Comparison of ENCODE assay signal across 29 mouse cellular contexts in genomic region chr5:106461431-106461830, GRCm38 (mm10). TPM values are rescaled to one million over a fixed set of nuclear protein-coding genes. Genes with fewer than 3 reads are reported as not detected.
DNase-seq lines count a peak whose midpoint lies in the region; ATAC-seq and TF ChIP-seq lines count a peak whose summit lies in the region.
"Had no signal": no experiment of that assay in that cellular context is flagged by ENCODE, and none has a peak within 500 bp of the region (broad histone marks: within the 10 kb centered on the region; RNA-seq: fewer than 3 reads in every experiment).

No protein-coding gene starts in this region.

- no peak overlapping the region for H3K4me3 ChIP-seq in forebrain, postnatal 0 days (ENCODE audit: low read depth, low read length)
- H3K4me3 ChIP-seq in forebrain, embryonic 12.5 days (replicated peaks) = no peak overlapping the region
- no peak overlapping the region for H3K4me3 ChIP-seq in midbrain, embryonic 11.5 days (ENCODE audit: low read depth, low read length)
- H3K4me3 ChIP-seq in midbrain, postnatal 0 days (ENCODE audit: low read depth, low read length) = no peak overlapping the region
- H3K4me3 ChIP-seq: embryonic facial prominence, embryonic 12.5 days; embryonic facial prominence, embryonic 15.5 days; heart, adult 2 months; hindbrain, embryonic 13.5 days had no signal

- DNase-seq in embryo, embryonic 10.5 days (ENCODE audit: low spot score) = peak; percentile 31
- DNase-seq in embryo, embryonic 9.5 days (ENCODE audit: extremely low spot score) = no peak
- peak; percentile 9 for DNase-seq in forebrain, postnatal 0 days
- DNase-seq in midbrain, embryonic 11.5 days (ENCODE audit: low spot score, missing footprints) = peak; percentile 91
- no peak for DNase-seq in midbrain, postnatal 0 days (ENCODE audit: low spot score)
- DNase-seq in kidney, postnatal 14 days = no peak
- DNase-seq: adrenal gland, postnatal 14 days; gastrocnemius, postnatal 25 days had no signal

- WGBS in forebrain, postnatal 0 days = 14% methylated on average over 3 of the region's 3 CpGs
- WGBS in forebrain, embryonic 12.5 days = 7% methylated on average over 3 of the region's 3 CpGs
- 7% methylated on average over 3 of the region's 3 CpGs for WGBS in midbrain, embryonic 11.5 days
- WGBS in midbrain, postnatal 0 days = 9% methylated on average over 3 of the region's 3 CpGs

- H3K27me3 ChIP-seq in forebrain, postnatal 0 days (ENCODE audit: insufficient read depth, low read length) = peaks cover 81% of the 10 kb centered on the region
- H3K27me3 ChIP-seq in forebrain, embryonic 12.5 days = peaks cover 97% of the 10 kb centered on the region
- H3K27me3 ChIP-seq in midbrain, embryonic 11.5 days (ENCODE audit: control insufficient read depth, insufficient read depth, low read length) = peaks cover 88% of the 10 kb centered on the region
- peaks cover 23% of the 10 kb centered on the region for H3K27me3 ChIP-seq in midbrain, postnatal 0 days (ENCODE audit: insufficient read depth, low read length)

- no peaks in the 10 kb centered on the region for H3K4me1 ChIP-seq in forebrain, postnatal 0 days (ENCODE audit: insufficient read depth)
- H3K4me1 ChIP-seq in forebrain, embryonic 12.5 days = peaks cover 70% of the 10 kb centered on the region
- peaks cover 29% of the 10 kb centered on the region for H3K4me1 ChIP-seq in midbrain, embryonic 11.5 days (ENCODE audit: control insufficient read depth, insufficient read depth, low read length)
- no peaks in the 10 kb centered on the region for H3K4me1 ChIP-seq in midbrain, postnatal 0 days (ENCODE audit: insufficient read depth, low read length)

- no peaks in the 10 kb centered on the region for H3K9me3 ChIP-seq in forebrain, postnatal 0 days (ENCODE audit: low read length)
- no peaks in the 10 kb centered on the region for H3K9me3 ChIP-seq in forebrain, embryonic 12.5 days
- no peaks in the 10 kb centered on the region for H3K9me3 ChIP-seq in midbrain, embryonic 11.5 days (ENCODE audit: control insufficient read depth, low read length)
- no peaks in the 10 kb centered on the region for H3K9me3 ChIP-seq in midbrain, postnatal 0 days (ENCODE audit: low read length)
- H3K9me3 ChIP-seq: embryonic facial prominence, embryonic 12.5 days; embryonic facial prominence, embryonic 15.5 days; hindbrain, embryonic 13.5 days had no signal

- H3K4me2 ChIP-seq in forebrain, postnatal 0 days (ENCODE audit: low read depth) = no peak overlapping the region
- H3K4me2 ChIP-seq in forebrain, embryonic 12.5 days = no peak overlapping the region
- no peak overlapping the region for H3K4me2 ChIP-seq in midbrain, embryonic 11.5 days
- H3K4me2 ChIP-seq in midbrain, postnatal 0 days (ENCODE audit: low read depth, low read length, poor library complexity, severe bottlenecking) = no peak overlapping the region
- H3K4me2 ChIP-seq: embryonic facial prominence, embryonic 12.5 days; embryonic facial prominence, embryonic 15.5 days; heart, embryonic 11.5 days; hindbrain, embryonic 13.5 days had no signal

- TF ChIP-seq CTCF in forebrain, postnatal 0 days (IDR thresholded peaks at IDR 0.05; ENCODE audit: low read depth) = no peak
- no peak for TF ChIP-seq CTCF in midbrain, postnatal 0 days (IDR thresholded peaks at IDR 0.05)

- no peak overlapping the region for H3K9ac ChIP-seq in forebrain, postnatal 0 days
- H3K9ac ChIP-seq in forebrain, embryonic 12.5 days = no peak overlapping the region
- no peak overlapping the region for H3K9ac ChIP-seq in midbrain, embryonic 11.5 days (ENCODE audit: low read length)
- no peak overlapping the region for H3K9ac ChIP-seq in midbrain, postnatal 0 days (replicated peaks; ENCODE audit: low read length, poor library complexity, severe bottlenecking)
- H3K9ac ChIP-seq: embryonic facial prominence, embryonic 12.5 days; embryonic facial prominence, embryonic 15.5 days; hindbrain, embryonic 13.5 days had no signal

- no peaks in the 10 kb centered on the region for H3K36me3 ChIP-seq in forebrain, postnatal 0 days (ENCODE audit: insufficient read depth)
- no peaks in the 10 kb centered on the region for H3K36me3 ChIP-seq in forebrain, embryonic 12.5 days (replicated peaks)
- no peaks in the 10 kb centered on the region for H3K36me3 ChIP-seq in midbrain, embryonic 11.5 days (ENCODE audit: control insufficient read depth, insufficient read depth, low read length)
- no peaks in the 10 kb centered on the region for H3K36me3 ChIP-seq in midbrain, postnatal 0 days (ENCODE audit: insufficient read depth, low read length)
- H3K36me3 ChIP-seq: embryonic facial prominence, embryonic 12.5 days; embryonic facial prominence, embryonic 15.5 days; hindbrain, embryonic 13.5 days had no signal

- no peak overlapping the region for H3K27ac ChIP-seq in forebrain, postnatal 0 days (ENCODE audit: low read depth, low read length)
- H3K27ac ChIP-seq in forebrain, embryonic 12.5 days = no peak overlapping the region
- no peak overlapping the region for H3K27ac ChIP-seq in midbrain, embryonic 11.5 days (ENCODE audit: low read depth, low read length)
- no peak overlapping the region for H3K27ac ChIP-seq in midbrain, postnatal 0 days (ENCODE audit: low read depth, low read length)
- H3K27ac ChIP-seq: embryonic facial prominence, embryonic 12.5 days; embryonic facial prominence, embryonic 15.5 days; heart, adult 2 months; hindbrain, embryonic 13.5 days had no signal

- ATAC-seq in forebrain, postnatal 0 days = no peak
- no peak for ATAC-seq in forebrain, embryonic 12.5 days (ENCODE audit: low FRiP score)
- ATAC-seq in midbrain, embryonic 11.5 days (ENCODE audit: low FRiP score) = no peak
- no peak for ATAC-seq in midbrain, postnatal 0 days (ENCODE audit: low FRiP score)
- ATAC-seq: forebrain, embryonic 14.5 days; hindbrain, embryonic 16.5 days; intestine, embryonic 16.5 days had no signal

RNA-seq across cellular contexts. Expression of gene Barhl2, which starts 3.5 kb away (rescaled TPM):
- 4.5 and 9.4 TPM in 2 replicates for total RNA-seq in forebrain, postnatal 0 days (2014; rRNA removed)
- polyA plus RNA-seq in forebrain, postnatal 0 days (2015; fragmentation: Nextera tagmentation; extraction: Ambion mirVana) = 1.3 and 1.5 TPM in 2 replicates
- 6.2 and 7.6 TPM in 2 replicates for polyA plus RNA-seq in forebrain, embryonic 12.5 days (2016; fragmentation: Nextera tagmentation; extraction: Ambion mirVana)
- 10.3 and 12.4 TPM in 2 replicates for polyA plus RNA-seq in midbrain, embryonic 11.5 days (2014; fragmentation: Nextera tagmentation; extraction: Ambion mirVana)
- 27.6 and 28.0 TPM in 2 replicates for total RNA-seq in midbrain, postnatal 0 days (2014; rRNA removed)
- 5.7 and 6.5 TPM in 2 replicates for polyA plus RNA-seq in midbrain, postnatal 0 days (2015; fragmentation: Nextera tagmentation; extraction: Ambion mirVana)
- total RNA-seq: adrenal gland, adult 2 months; adrenal gland, postnatal 14 days; adrenal gland, postnatal 4 days; gastrocnemius, adult 8-10 months; gastrocnemius, postnatal 25 days; heart, adult 2 months; heart, postnatal 25 days; hematopoietic stem cell, adult 5-6 weeks; MEL had no signal
- polyA plus RNA-seq: adrenal gland, adult 2 months; C2C12; CD4-positive, CD25-positive, alpha-beta regulatory T cell, adult 4 months; embryonic facial prominence, embryonic 12.5 days; embryonic facial prominence, embryonic 15.5 days; gonadal fat pad, adult 2 months; heart, adult 2 months; heart, embryonic 11.5 days; heart, embryonic 14.5 days; heart, postnatal 0 days; inflammation-experienced regulatory T-cells, adult 6 months; intestine, embryonic 16.5 days had no signal

Comparison
In these comparisons a context has a peak if more than half of its experiments do, and no peak if none do; other contexts are left out.
1. DNase-seq: peak in embryo, embryonic 10.5 days (single experiment), forebrain, postnatal 0 days (single experiment) and midbrain, embryonic 11.5 days (single experiment); none in embryo, embryonic 9.5 days (single experiment), midbrain, postnatal 0 days (single experiment) and kidney, postnatal 14 days (single experiment).